8 mouse cellular contexts compared by ENCODE assay signal in the genomic region with DNA sequence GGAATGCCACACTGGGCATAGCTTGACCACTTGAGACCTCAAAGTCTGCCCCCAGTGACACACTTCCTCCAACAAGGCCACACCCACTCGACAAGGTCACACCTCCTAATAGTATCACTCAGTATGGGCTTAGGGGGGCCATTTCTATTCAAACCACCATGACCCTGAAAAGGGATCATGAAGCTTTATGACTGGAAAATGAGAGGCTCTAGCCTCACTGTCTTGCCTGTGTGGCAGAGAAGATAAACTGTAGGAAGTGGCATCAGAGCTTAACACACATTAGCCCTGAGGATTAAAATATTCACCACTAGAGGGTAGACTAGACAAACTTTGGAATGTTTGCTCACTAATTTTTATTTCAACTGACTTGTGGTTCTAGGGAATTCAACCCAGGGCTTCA. TPM values are rescaled to one million over a fixed set of nuclear protein-coding genes. Genes with fewer than 3 reads are reported as not detected.
DNase-seq lines count a peak whose midpoint lies in the region; ATAC-seq lines count a peak whose summit lies in the region.

No protein-coding gene starts in this region.

- H3K4me2 ChIP-seq in forebrain, embryonic 11.5 days (ENCODE audit: low read depth, low read length, severe bottlenecking) = no peak overlapping the region
- no peak overlapping the region for H3K4me2 ChIP-seq in hindbrain, embryonic 16.5 days (ENCODE audit: low read length)

- H3K27me3 ChIP-seq in forebrain, embryonic 11.5 days (ENCODE audit: control insufficient read depth, insufficient read depth, low read length) = no peaks in the 10 kb centered on the region
- no peaks in the 10 kb centered on the region for H3K27me3 ChIP-seq in forebrain, embryonic 10.5 days (ENCODE audit: poor library complexity, severe bottlenecking)
- H3K27me3 ChIP-seq in hindbrain, embryonic 16.5 days (replicated peaks; ENCODE audit: control insufficient read depth, insufficient read depth, low read length) = no peaks in the 10 kb centered on the region

- peak; percentile 33 for ATAC-seq in forebrain, embryonic 11.5 days (replicated peaks; ENCODE audit: low FRiP score)
- ATAC-seq in hindbrain, embryonic 16.5 days = peak; percentile 65

- no peak for DNase-seq in forebrain, embryonic 11.5 days (ENCODE audit: low spot score)
- no peak for DNase-seq in forebrain, embryonic 10.5 days (ENCODE audit: extremely low spot score, low spot score)
- peak; percentile 7 for DNase-seq in lung, postnatal 10 days
- no peak for DNase-seq in lung, postnatal 25 days (ENCODE audit: low spot score)
- DNase-seq in retina, postnatal 1 day = peak; percentile 61
- no peak for DNase-seq in ovary, adult 18-20 months (ENCODE audit: low spot score)
- DNase-seq in left cerebral cortex, adult 18-20 months (ENCODE audit: low spot score in 2 of 2) = no peak

- H3K36me3 ChIP-seq in forebrain, embryonic 11.5 days (ENCODE audit: control insufficient read depth, insufficient read depth, low read length) = no peaks in the 10 kb centered on the region
- H3K36me3 ChIP-seq in forebrain, embryonic 10.5 days (replicated peaks) = no peaks in the 10 kb centered on the region
- no peaks in the 10 kb centered on the region for H3K36me3 ChIP-seq in hindbrain, embryonic 16.5 days (ENCODE audit: control insufficient read depth, insufficient read depth, low read length)

- 75% methylated on average over 1 of the region's 1 CpGs for WGBS in forebrain, embryonic 11.5 days
- WGBS in forebrain, embryonic 10.5 days = 86% methylated on average over 1 of the region's 1 CpGs
- WGBS in hindbrain, embryonic 16.5 days = 88% methylated on average over 1 of the region's 1 CpGs

- H3K4me3 ChIP-seq in forebrain, embryonic 11.5 days (ENCODE audit: low read depth, low read length) = no peak overlapping the region
- H3K4me3 ChIP-seq in forebrain, embryonic 10.5 days = no peak overlapping the region
- H3K4me3 ChIP-seq in hindbrain, embryonic 16.5 days (ENCODE audit: low read length) = no peak overlapping the region

- no peak overlapping the region for H3K9ac ChIP-seq in forebrain, embryonic 11.5 days (ENCODE audit: low read length)
- H3K9ac ChIP-seq in hindbrain, embryonic 16.5 days (ENCODE audit: low read depth, low read length) = no peak overlapping the region

- no peaks in the 10 kb centered on the region for H3K4me1 ChIP-seq in forebrain, embryonic 11.5 days (replicated peaks; ENCODE audit: control insufficient read depth, insufficient read depth, low read length)
- no peaks in the 10 kb centered on the region for H3K4me1 ChIP-seq in forebrain, embryonic 10.5 days
- H3K4me1 ChIP-seq in hindbrain, embryonic 16.5 days (ENCODE audit: control insufficient read depth, insufficient read depth, low read depth, low read length) = no peaks in the 10 kb centered on the region

- H3K27ac ChIP-seq in forebrain, embryonic 11.5 days (ENCODE audit: low read depth, low read length) = no peak overlapping the region
- no peak overlapping the region for H3K27ac ChIP-seq in forebrain, embryonic 10.5 days
- H3K27ac ChIP-seq in hindbrain, embryonic 16.5 days (ENCODE audit: low read depth, low read length) = no peak overlapping the region

- no peaks in the 10 kb centered on the region for H3K9me3 ChIP-seq in forebrain, embryonic 11.5 days (ENCODE audit: control insufficient read depth, low read length)
- no peaks in the 10 kb centered on the region for H3K9me3 ChIP-seq in forebrain, embryonic 10.5 days
- no peaks in the 10 kb centered on the region for H3K9me3 ChIP-seq in hindbrain, embryonic 16.5 days (ENCODE audit: control insufficient read depth, low read length)

RNA-seq across cellular contexts. Expression of gene Cep295, which starts 8.3 kb away (rescaled TPM):
- 28.3 and 28.4 TPM in 2 replicates for polyA plus RNA-seq in forebrain, embryonic 11.5 days (2014; fragmentation: Nextera tagmentation; extraction: Ambion mirVana)
- polyA plus RNA-seq in forebrain, embryonic 10.5 days (2016; fragmentation: Nextera tagmentation; extraction: Ambion mirVana) = 23.0 and 25.6 TPM in 2 replicates
- polyA plus RNA-seq in hindbrain, embryonic 16.5 days (2015; fragmentation: Nextera tagmentation; extraction: Ambion mirVana) = 10.7 and 11.8 TPM in 2 replicates
- 10 to 100 TPM; 19.7 to 20.0 TPM for total RNA-seq in left cerebral cortex, adult 18-20 months (2021)

RNA-seq across cellular contexts. Expression of gene 4931406C07Rik, which starts 59.6 kb away (rescaled TPM):
- polyA plus RNA-seq in forebrain, embryonic 11.5 days (2014; fragmentation: Nextera tagmentation; extraction: Ambion mirVana) = 5.2 and 6.3 TPM in 2 replicates
- 4.4 and 5.2 TPM in 2 replicates for polyA plus RNA-seq in forebrain, embryonic 10.5 days (2016; fragmentation: Nextera tagmentation; extraction: Ambion mirVana)
- polyA plus RNA-seq in hindbrain, embryonic 16.5 days (2015; fragmentation: Nextera tagmentation; extraction: Ambion mirVana) = 13.7 and 14.3 TPM in 2 replicates
- 10 to 100 TPM; 15.1 to 18.3 TPM for total RNA-seq in left cerebral cortex, adult 18-20 months (2021)

RNA-seq across cellular contexts. Expression of gene Taf1d, which starts 59.8 kb away (rescaled TPM):
- polyA plus RNA-seq in forebrain, embryonic 11.5 days (2014; fragmentation: Nextera tagmentation; extraction: Ambion mirVana) = 68.6 and 78.4 TPM in 2 replicates
- polyA plus RNA-seq in forebrain, embryonic 10.5 days (2016; fragmentation: Nextera tagmentation; extraction: Ambion mirVana) = 100 and 110 TPM in 2 replicates
- 36.4 and 40.4 TPM in 2 replicates for polyA plus RNA-seq in hindbrain, embryonic 16.5 days (2015; fragmentation: Nextera tagmentation; extraction: Ambion mirVana)
- total RNA-seq in left cerebral cortex, adult 18-20 months (2021) = 10 to 100 TPM; 21.7 to 36.3 TPM

Comparison
In these comparisons a context has a peak if more than half of its experiments do, and no peak if none do; other contexts are left out.
1. DNase-seq: peak in lung, postnatal 10 days (single experiment) and retina, postnatal 1 day (single experiment); none in forebrain, embryonic 11.5 days (single experiment), forebrain, embryonic 10.5 days (single experiment), lung, postnatal 25 days (single experiment), ovary, adult 18-20 months (single experiment) and left cerebral cortex, adult 18-20 months (0 of 2).